Mouse (Mus musculus) liver, embryonic 14.5 days (tissue): ENCODE measurements around the gene Tex19.2. TPM values are rescaled to one million over a fixed set of nuclear protein-coding genes. Genes with fewer than 3 reads are reported as not detected.

Experiments used
- ATAC-seq: fragments of 200-750 bp; cut with Nextera tagmentation; 2 replicates; pipeline ENCODE4 v1.8.0; 2017; ENCODE audit warnings: moderate number of reproducible peaks, mild to moderate bottlenecking, moderate library complexity; ENCODE audit not compliant: insufficient read depth
- DNase-seq, 3 experiments: peaks; one replicate each; pipeline ENCODE4 v3.0.0-alpha.2; 2012 to 2013; ENCODE audit warnings: low read depth in 3 of 3, low spot score in 3 of 3
- H3K27ac ChIP-seq: fragments of 300-500 bp; sonication (generic); 2 replicates; pipeline ENCODE4 v1.5.1; 2014; ENCODE audit warnings: moderate library complexity, mild to moderate bottlenecking, control low read depth, inconsistent platforms
- H3K27me3 ChIP-seq: fragments of 300-500 bp; sonication (generic); 2 replicates; pipeline ENCODE4 v1.6.1; 2014; ENCODE audit warnings: mild to moderate bottlenecking, low read length, moderate library complexity; ENCODE audit not compliant: control insufficient read depth, insufficient read depth
- H3K36me3 ChIP-seq: fragments of 300-500 bp; sonication (generic); replicated peaks from 2 replicates; pipeline ENCODE4 v1.6.1; 2014; ENCODE audit warnings: low read depth; ENCODE audit not compliant: control insufficient read depth, insufficient read depth
- H3K4me1 ChIP-seq, 2 experiments: fragments of 200-500 bp in 1 of 2; fragments of 300-500 bp in 1 of 2; sonication (generic) in 1 of 2; replicated peaks; 2 replicates each; pipeline ENCODE4 v1.6.1; 2012 to 2014; ENCODE audit warnings: antibody characterized with exemption in 1 of 2, inconsistent platforms in 1 of 2, low read length in 1 of 2; ENCODE audit not compliant: control insufficient read depth in 2 of 2, insufficient read depth in 2 of 2
- H3K4me2 ChIP-seq: fragments of 300-500 bp; sonication (generic); 2 replicates; pipeline ENCODE4 v1.6.1; 2014; ENCODE audit warnings: low read depth, mild to moderate bottlenecking, control low read depth, moderate library complexity
- H3K4me3 ChIP-seq, 2 experiments: fragments of 200-500 bp in 1 of 2; fragments of 300-500 bp in 1 of 2; sonication (generic) in 1 of 2; 2 replicates each; pipeline ENCODE4 v1.5.1; 2012 to 2014; ENCODE audit warnings: low read depth in 2 of 2, low read length in 2 of 2, mild to moderate bottlenecking in 2 of 2, control low read depth in 1 of 2, inconsistent platforms in 1 of 2, moderate library complexity in 1 of 2; ENCODE audit not compliant: insufficient read depth in 1 of 2
- H3K9ac ChIP-seq: fragments of 300-500 bp; sonication (generic); replicated peaks from 2 replicates; pipeline ENCODE4 v1.6.1; 2014; ENCODE audit warnings: mild to moderate bottlenecking, control low read depth, moderate library complexity
- H3K9me3 ChIP-seq: fragments of 300-500 bp; sonication (generic); 2 replicates; pipeline ENCODE4 v1.6.1; 2016; ENCODE audit warnings: low read length, mixed read lengths; ENCODE audit not compliant: control insufficient read depth
- CTCF ChIP-seq: IDR thresholded peaks from 2 replicates; pipeline ENCODE4 v1.5.1; 2016; ENCODE audit warnings: antibody characterized with exemption, low read depth, control low read depth
- EP300 ChIP-seq: IDR thresholded peaks from 2 replicates; pipeline ENCODE4 v1.6.1; 2016; ENCODE audit warnings: antibody characterized with exemption, low read depth
- WGBS: fragments of 180-500 bp; shearing (Covaris S2); extraction: QIAGEN DNeasy Blood & Tissue Kit; methylation state at CpG from one replicate; pipeline ENCODE4 v1.1.7; 2014; ENCODE audit not compliant: insufficient replicate concordance; 5-methylcytosine and 5-hydroxymethylcytosine counted together
- polyA plus RNA-seq, 2 experiments: library from polyadenylated mRNA; depleted of rRNA in 1 of 2; stranded (reverse) in 1 of 2; unstranded in 1 of 2; fragments of >200 nt; fragmentation: Nextera tagmentation in 1 of 2; extraction: Ambion mirVana in 1 of 2; gene quantifications; 2 replicates each; pipeline versions ENCODE4 v1.2.1 to v1.2.3; 2012 to 2014

The Tex19.2 gene
- polyA plus RNA-seq, 2 experiments: 0.10 TPM; not detected in 1

DNA sequence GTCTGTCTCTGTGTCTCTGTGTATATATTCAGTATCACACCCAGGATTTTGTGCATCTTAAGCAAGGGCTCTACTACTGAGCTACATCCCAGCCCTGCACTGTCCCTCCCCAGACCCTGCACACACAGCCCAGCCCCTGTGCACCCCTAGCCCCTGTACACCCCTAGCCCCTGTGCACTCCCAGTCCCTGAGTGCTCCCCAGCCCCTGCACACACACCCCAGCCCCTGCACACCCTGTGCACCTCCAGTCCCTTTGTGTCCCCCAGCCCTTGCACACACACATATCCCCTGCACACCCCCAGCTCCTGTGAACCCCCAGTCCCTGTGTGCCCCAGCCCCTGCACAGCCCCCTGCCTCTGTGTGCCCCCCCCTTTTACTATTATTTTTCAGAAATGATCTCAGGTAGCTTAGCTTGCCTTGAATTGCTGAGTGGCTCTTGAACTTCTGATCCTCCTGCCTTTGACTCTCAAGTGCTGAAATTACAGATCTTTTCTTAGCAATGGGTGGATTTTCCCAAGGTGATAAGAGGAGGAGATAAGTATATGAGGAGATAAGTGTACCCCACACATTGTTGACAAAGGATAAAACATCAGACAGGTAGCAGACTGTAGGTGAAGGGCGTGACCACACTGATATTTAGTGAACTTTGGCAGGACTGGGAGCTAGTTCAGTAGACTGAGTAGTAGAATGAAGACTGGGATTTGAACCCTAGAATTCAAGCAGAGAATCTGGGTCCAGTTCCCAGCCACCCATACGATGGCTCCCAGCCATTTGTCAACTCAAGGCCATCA, 28.5 kb downstream of the Tex19.2 start:
- no peak overlapping the region for H3K4me3 ChIP-seq

GRCm38 (mm10) chr11:121088997-121089396, 29.5 kb downstream of the Tex19.2 start:
- Histone ChIP-seq H3K36me3 (no peaks in the 10 kb centered on the region), H3K27ac (no peak overlapping the region), H3K4me2 (no peak overlapping the region), H3K4me3 (no peak overlapping the region), H3K27me3 (no peaks in the 10 kb centered on the region), H3K9ac (no peak overlapping the region), H3K4me1 (peaks cover 0 to 3% of the 10 kb centered on the region in 2 experiments; a peak in 1 of 4 replicates), H3K9me3 (no peaks in the 10 kb centered on the region)
- no peak for ATAC-seq
- no peak for TF ChIP-seq CTCF
- TF ChIP-seq EP300: no peak
- no peak for DNase-seq
- WGBS: 52% methylated on average over 6 of the region's 6 CpGs

More for the DNA sequence above, 28.5 kb downstream of the Tex19.2 start:
- H3K27me3 ChIP-seq: no peaks in the 10 kb centered on the region
- H3K4me1 ChIP-seq: peaks cover 0 to 3% of the 10 kb centered on the region in 2 experiments; a peak in 1 of 4 replicates
- DNase-seq (no peak), ATAC-seq (no peak)
- H3K4me2 ChIP-seq: no peak overlapping the region
- no peaks in the 10 kb centered on the region for H3K9me3 ChIP-seq
- H3K27ac ChIP-seq: no peak overlapping the region
- no peaks in the 10 kb centered on the region for H3K36me3 ChIP-seq
- TF ChIP-seq CTCF: no peak
- TF ChIP-seq EP300: no peak
- no peak overlapping the region for H3K9ac ChIP-seq
- 61% methylated on average over 2 of the region's 2 CpGs for WGBS

GRCm38 (mm10) chr11:121086296-121086695, 32.2 kb downstream of the Tex19.2 start:
- H3K4me2 ChIP-seq: peak overlapping the region; percentile 39
- no peak overlapping the region for H3K9ac ChIP-seq
- no peaks in the 10 kb centered on the region for H3K36me3 ChIP-seq
- TF ChIP-seq CTCF: no peak
- no peak for TF ChIP-seq EP300
- H3K27ac ChIP-seq: no peak overlapping the region; the same call in 1 of the 2 replicates
- H3K4me1 ChIP-seq: peaks cover 0 to 10% of the 10 kb centered on the region in 2 experiments
- peak overlapping the region in 1 of 2 experiments; percentile 14; a peak in 1 of 4 replicates for H3K4me3 ChIP-seq
- 21% methylated on average over 4 of the region's 4 CpGs for WGBS
- no peaks in the 10 kb centered on the region for H3K9me3 ChIP-seq
- 0 out of 2 replicates have a peak, but pooled peaks have one; percentile 48 for ATAC-seq
- H3K27me3 ChIP-seq: no peaks in the 10 kb centered on the region
- peak in 2 of 3 experiments; percentile 12 to 13 for DNase-seq

GRCm38 (mm10) chr11:121085181-121085580, 33.3 kb downstream of the Tex19.2 start:
- no peak for TF ChIP-seq EP300
- H3K9ac ChIP-seq: no peak overlapping the region
- DNase-seq: no peak
- no peaks in the 10 kb centered on the region for H3K36me3 ChIP-seq
- no peaks in the 10 kb centered on the region for H3K27me3 ChIP-seq
- H3K4me1 ChIP-seq: peaks cover 0 to 10% of the 10 kb centered on the region in 2 experiments
- no peaks in the 10 kb centered on the region for H3K9me3 ChIP-seq
- ATAC-seq: no peak
- WGBS: 48% methylated on average over 5 of the region's 5 CpGs
- no peak overlapping the region for H3K27ac ChIP-seq
- peak overlapping the region; percentile 39 for H3K4me2 ChIP-seq
- H3K4me3 ChIP-seq: peak overlapping the region in 1 of 2 experiments; percentile 14; a peak in 1 of 4 replicates

GRCm38 (mm10) chr11:121082857-121083500, 35.5 kb downstream of the Tex19.2 start:
- ATAC-seq (no peak), DNase-seq (no peak)
- WGBS: 35% methylated on average over 6 of the region's 6 CpGs
- Histone ChIP-seq H3K9ac (no peak overlapping the region), H3K4me2 (0 out of 2 replicates have a peak overlapping the region, but pooled peaks have one; percentile 15), H3K4me3 (no peak overlapping the region), H3K36me3 (no peaks in the 10 kb centered on the region), H3K4me1 (peaks cover 0 to 10% of the 10 kb centered on the region in 2 experiments), H3K9me3 (no peaks in the 10 kb centered on the region), H3K27ac (no peak overlapping the region), H3K27me3 (no peaks in the 10 kb centered on the region)
- no peak for TF ChIP-seq CTCF
- TF ChIP-seq EP300: no peak
